Mouse (Mus musculus) small intestine, adult 2 months (tissue): Measurements from ENCODE around the gene Tmprss2. TPM values are rescaled to one million over a fixed set of nuclear protein-coding genes. Genes with fewer than 3 reads are reported as not detected.
A peak's percentile ranks its signal among the peaks of the same experiment; 100 is the strongest.

Experiments used
- H3K27ac ChIP-seq: fragments of 200-500 bp; 2 replicates; pipeline ENCODE4 v1.5.1; 2012; ENCODE audit warnings: low read depth, low read length, control low read depth, inconsistent platforms; ENCODE audit not compliant: insufficient read depth
- H3K27me3 ChIP-seq: fragments of 200-500 bp; 2 replicates; pipeline ENCODE4 v1.6.1; 2012; ENCODE audit warnings: mild to moderate bottlenecking, moderate library complexity, low read length, inconsistent platforms; ENCODE audit not compliant: control insufficient read depth, insufficient read depth
- H3K36me3 ChIP-seq: fragments of 200-500 bp; 2 replicates; pipeline ENCODE4 v1.6.1; 2012; ENCODE audit warnings: mild to moderate bottlenecking, low read length, control low read depth, inconsistent platforms; ENCODE audit not compliant: control insufficient read depth, insufficient read depth
- H3K4me1 ChIP-seq: fragments of 200-500 bp; 2 replicates; pipeline ENCODE4 v1.6.1; 2012; ENCODE audit warnings: low read length, inconsistent platforms, mixed read lengths; ENCODE audit not compliant: control insufficient read depth, insufficient read depth, insufficient read length
- H3K4me3 ChIP-seq: fragments of 200-500 bp; 2 replicates; pipeline ENCODE4 v1.5.1; 2012; ENCODE audit warnings: low read depth, mild to moderate bottlenecking, control low read depth, inconsistent platforms, low read length, moderate library complexity
- CTCF ChIP-seq: fragments of 200-500 bp; IDR thresholded peaks from 2 replicates; pipeline ENCODE4 v1.5.1; 2012; ENCODE audit warnings: low read depth, mild to moderate bottlenecking, control low read depth, inconsistent platforms, low read length, moderate library complexity, mixed read lengths; ENCODE audit not compliant: insufficient replicate concordance, insufficient read length; ENCODE audit errors: extremely low read depth
- POLR2A ChIP-seq: fragments of 200-500 bp; IDR thresholded peaks from 2 replicates; pipeline ENCODE4 v1.6.1; 2012; ENCODE audit warnings: low read depth, mild to moderate bottlenecking, control low read depth, inconsistent platforms, low read length, moderate library complexity
- WGBS: fragments of 180-500 bp; shearing (Covaris S2); methylation state at CpG from one replicate; pipeline ENCODE4 v1.1.7; 2018; 5-methylcytosine and 5-hydroxymethylcytosine counted together
- polyA plus RNA-seq: library from polyadenylated mRNA; depleted of rRNA; stranded (reverse); fragments of >200 nt; gene quantifications from 2 replicates; pipeline ENCODE4 v1.2.3, GENCODE M21; 2012

The Tmprss2 gene
- polyA plus RNA-seq, 1 experiment: 39.8 TPM

- Histone ChIP-seq H3K36me3 (peaks cover 3% of the 10 kb centered on the region), H3K4me3 (peak overlapping the region; percentile 46), H3K27me3 (no peaks in the 10 kb centered on the region), H3K27ac (peak overlapping the region; percentile 94), H3K4me1 (peaks cover 30% of the 10 kb centered on the region; the same call in 1 of the 2 replicates)
- TF ChIP-seq CTCF (no peak), POLR2A (peak; percentile 75)
- WGBS: under 1% methylated on average over 5 of the region's 5 CpGs
Observed at GRCm38 (mm10) chr16:97534876-97535461, 76.0 kb downstream of the Tmprss2 start.

DNA sequence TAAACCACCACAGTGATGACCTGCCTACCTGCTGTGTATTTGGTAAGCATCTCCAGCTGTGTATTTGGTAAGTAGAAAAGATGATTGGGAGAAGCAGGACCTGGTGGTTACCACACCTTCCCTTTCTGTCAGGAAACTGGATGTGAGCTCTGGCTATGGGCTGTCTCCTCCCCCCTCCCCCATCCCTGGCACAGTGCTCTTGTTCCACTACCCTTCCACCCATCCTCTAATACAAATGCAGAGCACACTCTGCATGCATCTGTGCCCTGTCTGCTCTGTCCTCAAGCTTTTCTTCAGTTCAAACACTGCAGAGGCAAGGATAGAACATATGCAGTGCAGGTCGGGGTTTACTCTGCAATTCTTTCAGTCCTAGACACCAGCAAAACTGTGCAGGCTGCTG is 76.5 kb downstream of the Tmprss2 start:
- no peak for TF ChIP-seq CTCF
- no peak for TF ChIP-seq POLR2A

GRCm38 (mm10) chr16:97533751-97534150 is 77.2 kb downstream of the Tmprss2 start:
- TF ChIP-seq CTCF (no peak), POLR2A (no peak)
- peaks cover 25% of the 10 kb centered on the region; the same call in 1 of the 2 replicates for H3K4me1 ChIP-seq
- 91% methylated on average over 5 of the region's 5 CpGs for WGBS
- H3K36me3 ChIP-seq: 0 out of 2 replicates have a peak, but pooled peaks cover 2% of the 10 kb centered on the region
- H3K4me3 ChIP-seq: no peak overlapping the region
- H3K27ac ChIP-seq: no peak overlapping the region
- no peaks in the 10 kb centered on the region for H3K27me3 ChIP-seq

More for the DNA sequence above, 76.5 kb downstream of the Tmprss2 start:
- Histone ChIP-seq H3K4me3 (peak overlapping the region; percentile 46), H3K27ac (peak overlapping the region; percentile 94), H3K27me3 (no peaks in the 10 kb centered on the region), H3K36me3 (peaks cover 3% of the 10 kb centered on the region; the same call in 1 of the 2 replicates), H3K4me1 (peaks cover 30% of the 10 kb centered on the region; the same call in 1 of the 2 replicates)
- WGBS: 5% methylated on average over 1 of the region's 1 CpGs

GRCm38 (mm10) chr16:97533126-97533525 is 77.9 kb downstream of the Tmprss2 start:
- peaks cover 23% of the 10 kb centered on the region; the same call in 1 of the 2 replicates for H3K4me1 ChIP-seq
- no peaks in the 10 kb centered on the region for H3K36me3 ChIP-seq
- H3K27me3 ChIP-seq: no peaks in the 10 kb centered on the region
- no peak for TF ChIP-seq CTCF
- no peak for TF ChIP-seq POLR2A
- 92% methylated on average over 1 of the region's 1 CpGs for WGBS
- H3K27ac ChIP-seq: no peak overlapping the region
- no peak overlapping the region for H3K4me3 ChIP-seq

GRCm38 (mm10) chr16:97529241-97529640 is 81.8 kb downstream of the Tmprss2 start:
- no peak overlapping the region for H3K4me3 ChIP-seq
- no peaks in the 10 kb centered on the region for H3K27me3 ChIP-seq
- no peaks in the 10 kb centered on the region for H3K36me3 ChIP-seq
- H3K4me1 ChIP-seq: peaks cover 7% of the 10 kb centered on the region; the same call in 1 of the 2 replicates
- peak overlapping the region; percentile 16; the same call in 1 of the 2 replicates for H3K27ac ChIP-seq
- TF ChIP-seq POLR2A (no peak), CTCF (no peak)
- 27% methylated on average over 2 of the region's 2 CpGs for WGBS

DNA sequence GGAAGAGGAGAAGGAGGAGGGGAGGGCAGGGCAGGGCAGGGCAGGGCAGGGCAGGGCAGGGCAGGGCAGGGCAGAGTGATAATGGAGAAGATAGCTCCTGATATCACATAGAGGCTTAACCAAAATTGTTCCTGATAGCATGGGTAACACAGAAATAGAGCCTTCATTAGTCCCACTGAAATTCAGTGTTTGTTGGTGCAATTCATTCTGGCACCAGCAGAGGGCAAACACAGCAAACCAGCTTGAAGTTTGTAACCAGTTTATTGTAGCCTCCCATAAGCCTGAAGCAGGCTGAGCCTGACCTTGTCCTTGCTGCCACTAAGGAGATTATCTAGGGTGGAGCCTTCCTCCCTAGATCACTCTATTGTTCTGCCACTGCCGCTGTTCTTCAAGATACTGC is 88.0 kb downstream of the Tmprss2 start:
- H3K4me3 ChIP-seq: no peak overlapping the region
- TF ChIP-seq POLR2A (no peak), CTCF (peak; percentile 47; the same call in 1 of the 2 replicates)
- H3K36me3 ChIP-seq: no peaks in the 10 kb centered on the region
- peaks cover 14% of the 10 kb centered on the region; the same call in 1 of the 2 replicates for H3K4me1 ChIP-seq
- 6% methylated on average over 1 of the region's 1 CpGs for WGBS
- no peaks in the 10 kb centered on the region for H3K27me3 ChIP-seq
- 0 out of 2 replicates have a peak overlapping the region, but pooled peaks have one; percentile 19 for H3K27ac ChIP-seq

GRCm38 (mm10) chr16:97521983-97522382 is 89.0 kb downstream of the Tmprss2 start:
- 27% methylated on average over 6 of the region's 6 CpGs for WGBS
- Histone ChIP-seq H3K36me3 (no peaks in the 10 kb centered on the region), H3K27ac (peak overlapping the region; percentile 32; the same call in 1 of the 2 replicates)

More at GRCm38 (mm10) chr16:97521983-97522382, 89.0 kb downstream of the Tmprss2 start:
- Histone ChIP-seq H3K27me3 (no peaks in the 10 kb centered on the region), H3K4me3 (no peak overlapping the region), H3K4me1 (peaks cover 14% of the 10 kb centered on the region; the same call in 1 of the 2 replicates)
- TF ChIP-seq CTCF: no peak
- no peak for TF ChIP-seq POLR2A
